Comparison of ENCODE assay signal across 19 mouse cellular contexts in the genomic region with DNA sequence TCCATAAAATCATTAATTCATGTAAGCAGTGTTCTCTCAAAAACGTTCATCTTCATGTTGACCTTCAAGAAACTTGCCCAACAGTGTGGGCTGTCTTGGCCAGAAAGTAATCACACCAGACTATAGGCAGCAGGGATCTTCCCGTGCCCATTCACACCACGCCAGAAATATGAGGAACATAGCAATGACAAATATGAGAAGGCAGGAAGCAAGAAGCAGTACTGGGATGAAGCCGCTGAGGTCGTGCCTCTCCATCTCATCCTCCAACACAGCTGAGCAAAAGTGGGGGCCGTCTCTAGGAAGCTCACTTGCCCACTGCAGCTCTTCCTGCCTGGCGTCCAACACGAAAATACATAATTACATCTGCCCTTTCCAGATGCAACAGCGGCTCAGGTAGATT. TPM values are rescaled to one million over a fixed set of nuclear protein-coding genes. Genes with fewer than 3 reads are reported as not detected.
A peak's percentile ranks its signal among the peaks of the same experiment; 100 is the strongest.
DNase-seq lines count a peak whose midpoint lies in the region; ATAC-seq and TF ChIP-seq lines count a peak whose summit lies in the region.
"Had no signal": no experiment of that assay in that cellular context is flagged by ENCODE, and none has a peak within 500 bp of the region (broad histone marks: within the 10 kb centered on the region; RNA-seq: fewer than 3 reads in every experiment).

No protein-coding gene starts in this region.

- DNase-seq in intestine, embryonic 14.5 days (ENCODE audit: low spot score), result peak; percentile 47
- DNase-seq in kidney, postnatal 0 days (ENCODE audit: low spot score), result peak; percentile 2
- DNase-seq in kidney, adult 9 months, result no peak
- peak; percentile 42 for DNase-seq in R1 (ENCODE audit: low read depth, low spot score)
- DNase-seq: adrenal gland, postnatal 10 days; cerebellum, adult 11 months; cerebellum, adult 9-10 months; cerebellum, postnatal 36 days; gastrocnemius, postnatal 10 days; heart, adult 2 months had no signal

- no peaks in the 10 kb centered on the region for H3K9me3 ChIP-seq in intestine, embryonic 14.5 days (ENCODE audit: control insufficient read depth, low read length)
- H3K9me3 ChIP-seq in intestine, embryonic 16.5 days (ENCODE audit: control insufficient read depth, low read length), result no peaks in the 10 kb centered on the region
- no peaks in the 10 kb centered on the region for H3K9me3 ChIP-seq in kidney, postnatal 0 days (replicated peaks; ENCODE audit: low read length)
- H3K9me3 ChIP-seq in E14TG2a.4 (ENCODE audit: low read length), result no peaks in the 10 kb centered on the region
- H3K9me3 ChIP-seq: embryonic facial prominence, embryonic 13.5 days; forebrain, embryonic 12.5 days; G1E; heart, embryonic 12.5 days; hindbrain, embryonic 10.5 days had no signal

- no peak overlapping the region for H3K4me2 ChIP-seq in intestine, embryonic 14.5 days (ENCODE audit: low read length)
- H3K4me2 ChIP-seq in intestine, embryonic 16.5 days (ENCODE audit: low read depth, low read length), result no peak overlapping the region
- no peak overlapping the region for H3K4me2 ChIP-seq in kidney, postnatal 0 days (ENCODE audit: low read length)

- no peak overlapping the region for H3K9ac ChIP-seq in intestine, embryonic 14.5 days (ENCODE audit: low read length)
- H3K9ac ChIP-seq in intestine, embryonic 16.5 days (ENCODE audit: low read depth, low read length), result no peak overlapping the region
- no peak overlapping the region for H3K9ac ChIP-seq in kidney, postnatal 0 days (ENCODE audit: low read depth, low read length)
- H3K9ac ChIP-seq: embryonic facial prominence, embryonic 13.5 days; forebrain, embryonic 12.5 days; heart, embryonic 12.5 days; hindbrain, embryonic 14.5 days had no signal

- no peak for ATAC-seq in intestine, embryonic 14.5 days (replicated peaks; ENCODE audit: low FRiP score, low TSS enrichment, low read depth)
- no peak for ATAC-seq in intestine, embryonic 16.5 days
- no peak for ATAC-seq in kidney, postnatal 0 days (replicated peaks; ENCODE audit: low FRiP score, low read depth)
- ATAC-seq: forebrain, embryonic 16.5 days had no signal

- H3K4me3 ChIP-seq in intestine, embryonic 14.5 days (ENCODE audit: low read depth, low read length), result no peak overlapping the region
- no peak overlapping the region for H3K4me3 ChIP-seq in intestine, embryonic 16.5 days (ENCODE audit: low read length)
- H3K4me3 ChIP-seq in kidney, postnatal 0 days (replicated peaks; ENCODE audit: low read depth, low read length), result no peak overlapping the region
- peak overlapping the region; percentile 82 for H3K4me3 ChIP-seq in E14TG2a.4 (replicated peaks; ENCODE audit: low read length)
- H3K4me3 ChIP-seq: embryonic facial prominence, embryonic 13.5 days; forebrain, embryonic 12.5 days; heart, adult 2 months had no signal

- WGBS in intestine, embryonic 14.5 days, result 69% methylated on average over 9 of the region's 9 CpGs
- 80% methylated on average over 9 of the region's 9 CpGs for WGBS in intestine, embryonic 16.5 days
- WGBS in kidney, postnatal 0 days, result 52% methylated on average over 9 of the region's 9 CpGs

- no peaks in the 10 kb centered on the region for H3K36me3 ChIP-seq in intestine, embryonic 14.5 days (ENCODE audit: control insufficient read depth, insufficient read depth, low read length)
- H3K36me3 ChIP-seq in intestine, embryonic 16.5 days (ENCODE audit: control insufficient read depth, insufficient read depth, low read length), result no peaks in the 10 kb centered on the region
- no peaks in the 10 kb centered on the region for H3K36me3 ChIP-seq in kidney, postnatal 0 days (ENCODE audit: insufficient read depth, low read length)
- no peaks in the 10 kb centered on the region for H3K36me3 ChIP-seq in E14TG2a.4 (ENCODE audit: insufficient read depth, low read length)
- H3K36me3 ChIP-seq: embryonic facial prominence, embryonic 13.5 days; forebrain, embryonic 12.5 days; heart, embryonic 12.5 days; hindbrain, embryonic 10.5 days had no signal

- 0 out of 2 replicates have a peak, but pooled peaks cover 4% of the 10 kb centered on the region for H3K4me1 ChIP-seq in intestine, embryonic 14.5 days (replicated peaks; ENCODE audit: control insufficient read depth, insufficient read depth, low read length)
- H3K4me1 ChIP-seq in intestine, embryonic 16.5 days (ENCODE audit: control insufficient read depth, insufficient read depth, low read length), result peaks cover 13% of the 10 kb centered on the region
- H3K4me1 ChIP-seq in kidney, postnatal 0 days (replicated peaks; ENCODE audit: insufficient read depth, low read length), result no peaks in the 10 kb centered on the region
- H3K4me1 ChIP-seq in E14TG2a.4 (replicated peaks; ENCODE audit: low read depth, low read length), result peaks cover 32% of the 10 kb centered on the region

- peaks cover 27% of the 10 kb centered on the region; the same call in 1 of the 2 replicates for H3K27me3 ChIP-seq in intestine, embryonic 14.5 days (replicated peaks; ENCODE audit: control insufficient read depth, insufficient read depth, low read length)
- peaks cover 3% of the 10 kb centered on the region; the same call in 1 of the 2 replicates for H3K27me3 ChIP-seq in intestine, embryonic 16.5 days (replicated peaks; ENCODE audit: control insufficient read depth, insufficient read depth, low read length)
- no peaks in the 10 kb centered on the region for H3K27me3 ChIP-seq in kidney, postnatal 0 days (ENCODE audit: insufficient read depth, low read length)
- H3K27me3 ChIP-seq in E14TG2a.4 (ENCODE audit: insufficient read depth, low read length), result peaks cover 37% of the 10 kb centered on the region

- H3K27ac ChIP-seq in intestine, embryonic 14.5 days (ENCODE audit: low read depth), result no peak overlapping the region
- no peak overlapping the region for H3K27ac ChIP-seq in intestine, embryonic 16.5 days (ENCODE audit: low read length)
- no peak overlapping the region for H3K27ac ChIP-seq in kidney, postnatal 0 days
- H3K27ac ChIP-seq: embryonic facial prominence, embryonic 13.5 days; forebrain, embryonic 12.5 days; heart, adult 2 months; hindbrain, embryonic 10.5 days; hindbrain, embryonic 14.5 days had no signal

- TF ChIP-seq CTCF in kidney, postnatal 0 days (IDR thresholded peaks at IDR 0.05; ENCODE audit: low read depth), result no peak
- no peak for TF ChIP-seq CTCF in E14TG2a.4 (conservative IDR thresholded peaks at IDR 0.05; ENCODE audit: low read length)

RNA-seq across cellular contexts. Expression of a gene that starts 13.0 kb away (rescaled TPM):
- polyA plus RNA-seq in intestine, embryonic 14.5 days (2014; fragmentation: Nextera tagmentation; extraction: Ambion mirVana), result 11.9 and 13.8 TPM in 2 replicates
- polyA plus RNA-seq in intestine, embryonic 16.5 days (2015; fragmentation: Nextera tagmentation; extraction: Ambion mirVana), result 10.2 and 11.2 TPM in 2 replicates
- polyA plus RNA-seq in kidney, postnatal 0 days (2015; fragmentation: Nextera tagmentation; extraction: Ambion mirVana), result 10.0 and 10.4 TPM in 2 replicates

RNA-seq across cellular contexts. Expression of a gene that starts 41.6 kb away (rescaled TPM):
- 39.5 and 49.8 TPM in 2 replicates for polyA plus RNA-seq in intestine, embryonic 14.5 days (2014; fragmentation: Nextera tagmentation; extraction: Ambion mirVana)
- polyA plus RNA-seq in intestine, embryonic 16.5 days (2015; fragmentation: Nextera tagmentation; extraction: Ambion mirVana), result 30.1 and 31.7 TPM in 2 replicates
- 34.0 and 37.8 TPM in 2 replicates for polyA plus RNA-seq in kidney, postnatal 0 days (2015; fragmentation: Nextera tagmentation; extraction: Ambion mirVana)

RNA-seq across cellular contexts. Expression of a gene that starts 55.1 kb away (rescaled TPM):
- 0.05 and 0.11 TPM in 2 replicates for polyA plus RNA-seq in intestine, embryonic 14.5 days (2014; fragmentation: Nextera tagmentation; extraction: Ambion mirVana)
- polyA plus RNA-seq in intestine, embryonic 16.5 days (2015; fragmentation: Nextera tagmentation; extraction: Ambion mirVana), result 0.07 and 0.11 TPM in 2 replicates
- polyA plus RNA-seq in kidney, postnatal 0 days (2015; fragmentation: Nextera tagmentation; extraction: Ambion mirVana), result 0.06 TPM in 1 of 2 replicates, not detected in the other
- polyA plus RNA-seq: embryonic facial prominence, embryonic 13.5 days; heart, adult 2 months had no signal
